ENCODE assay signal across 9 mouse cellular contexts in genomic region chr8:121685419-121685818, GRCm38 (mm10). TPM values are rescaled to one million over a fixed set of nuclear protein-coding genes. Genes with fewer than 3 reads are reported as not detected.
DNase-seq lines count a peak whose midpoint lies in the region; ATAC-seq lines count a peak whose summit lies in the region.
"Had no signal": no experiment of that assay in that cellular context is flagged by ENCODE, and none has a peak within 500 bp of the region (broad histone marks: within the 10 kb centered on the region; RNA-seq: fewer than 3 reads in every experiment).

No protein-coding gene starts in this region.

- no peak overlapping the region for H3K4me2 ChIP-seq in kidney, embryonic 15.5 days
- H3K4me2 ChIP-seq: embryonic facial prominence, embryonic 15.5 days had no signal

- no peak overlapping the region for H3K4me3 ChIP-seq in kidney, embryonic 15.5 days (replicated peaks)
- H3K4me3 ChIP-seq: embryonic facial prominence, embryonic 15.5 days had no signal

- H3K27me3 ChIP-seq in kidney, embryonic 15.5 days = no peaks in the 10 kb centered on the region
- H3K27me3 ChIP-seq: embryonic facial prominence, embryonic 15.5 days had no signal

- H3K36me3 ChIP-seq in kidney, embryonic 15.5 days = no peaks in the 10 kb centered on the region
- H3K36me3 ChIP-seq: embryonic facial prominence, embryonic 15.5 days had no signal

- ATAC-seq in kidney, embryonic 15.5 days (replicated peaks; ENCODE audit: low FRiP score) = no peak
- peak; percentile 71 for ATAC-seq in common myeloid progenitor, adult 5-6 weeks (replicated peaks; ENCODE audit: low read depth, poor library complexity, severe bottlenecking)
- ATAC-seq in inflammation-experienced regulatory T-cells, adult 6 months = no peak

- H3K9me3 ChIP-seq in kidney, embryonic 15.5 days (replicated peaks) = no peaks in the 10 kb centered on the region
- H3K9me3 ChIP-seq: embryonic facial prominence, embryonic 15.5 days had no signal

- DNase-seq in kidney, adult 11 months = peak; percentile 53
- DNase-seq in B cell, adult 2 months = peak; percentile 45 to 57
- peak; percentile 67 for DNase-seq in NIH3T3 (ENCODE audit: low read depth)
- DNase-seq in induced T-regulatory cell, adult 2 months (ENCODE audit: low read depth) = peak; percentile 45
- DNase-seq in naive thymus-derived CD4-positive, alpha-beta T cell, adult 2 months (ENCODE audit: low read depth) = peak; percentile 29

- peaks cover 15% of the 10 kb centered on the region for H3K4me1 ChIP-seq in kidney, embryonic 15.5 days

- no peak overlapping the region for H3K27ac ChIP-seq in kidney, embryonic 15.5 days
- H3K27ac ChIP-seq: embryonic facial prominence, embryonic 15.5 days had no signal

- WGBS in kidney, embryonic 15.5 days = 8% methylated on average over 4 of the region's 4 CpGs

- H3K9ac ChIP-seq in kidney, embryonic 15.5 days = no peak overlapping the region
- H3K9ac ChIP-seq: embryonic facial prominence, embryonic 15.5 days had no signal

RNA-seq across cellular contexts. Expression of gene Zcchc14, which starts 32.7 kb away (rescaled TPM):
- 16.3 and 17.2 TPM in 2 replicates for polyA plus RNA-seq in kidney, embryonic 15.5 days (2015; fragmentation: Nextera tagmentation; extraction: Ambion mirVana)
- total RNA-seq in common myeloid progenitor, adult 5-6 weeks (2017) = 0.23 TPM in 1 of 2 replicates, not detected in the other
- polyA plus RNA-seq in inflammation-experienced regulatory T-cells, adult 6 months (2017; shearing (Covaris generic)) = 1 to 10 TPM in 1 of 3 experiments, under 1 TPM in 2; 0.09 to 1.0 (median 0.22) TPM

RNA-seq across cellular contexts. Expression of gene Jph3, which starts 44.0 kb away (rescaled TPM):
- polyA plus RNA-seq in kidney, embryonic 15.5 days (2015; fragmentation: Nextera tagmentation; extraction: Ambion mirVana) = 0.85 and 1.3 TPM in 2 replicates
- total RNA-seq in common myeloid progenitor, adult 5-6 weeks (2017) = not detected in 2 replicates
- not detected for polyA plus RNA-seq in inflammation-experienced regulatory T-cells, adult 6 months (2017; shearing (Covaris generic))
